Mouse (Mus musculus) leukemia stem cell, adult 10-12 weeks (primary cell): ENCODE data around the gene Hnrnpa3. TPM values are rescaled to one million over a fixed set of nuclear protein-coding genes. Genes with fewer than 3 reads are reported as not detected.

Experiments used
- polyA plus RNA-seq: library from polyadenylated mRNA; stranded (reverse); fragments of >175 nt; gene quantifications from 2 replicates; pipeline ENCODE4 v1.2.3, GENCODE M21; 2012; ENCODE audit warnings: low replicate concordance

Hnrnpa3 gene
- polyA plus RNA-seq: 89.2 and 163 TPM in 2 replicates

GRCm38 (mm10) chr2:75658727-75659628 is at the start of gene Hnrnpa3:
Hnrnpa3 (plus strand) TSS chr2:75659261.

GRCm38 (mm10) chr2:75704234-75705161 is 45.4 kb downstream of the Hnrnpa3 start, which contains the start of gene Nfe2l2:
Nfe2l2 (minus strand) TSS chr2:75704641.

Other genes with a start within 250 kb of the Hnrnpa3 start
- 5.6 and 11.9 TPM in 2 replicates for gene Nfe2l2, start 45.4 kb downstream of the Hnrnpa3 start, polyA plus RNA-seq
- gene Agps, start 172.9 kb downstream of the Hnrnpa3 start, polyA plus RNA-seq: 4.7 and 5.7 TPM in 2 replicates